Mouse (Mus musculus): ENCODE data around the gene Barx1.

- TF ChIP-seq CTCF (IDR thresholded peaks at IDR 0.05; ENCODE audit: borderline replicate concordance, insufficient read depth, low read length) (no peak), POLR2A (IDR thresholded peaks at IDR 0.05; ENCODE audit: low read depth, low read length) (no peak)
Observed at GRCm38 (mm10) chr13:48643072-48643471, 19.7 kb upstream of the Barx1 start.

Data from embryonic fibroblast, embryonic 13.5 days (primary cell).